Mouse (Mus musculus) neural tube, postnatal 0 days (tissue): ENCODE data around the gene Clasp2. TPM values are rescaled to one million over a fixed set of nuclear protein-coding genes. Genes with fewer than 3 reads are reported as not detected.

Source experiments
- polyA plus RNA-seq: library from polyadenylated mRNA; unstranded; fragments of >200 nt; fragmentation: Nextera tagmentation; extraction: Ambion mirVana; gene quantifications from 2 replicates; pipeline ENCODE4 v1.2.1, GENCODE M21; 2015

Gene Clasp2
- 89.3 and 99.3 TPM in 2 replicates for polyA plus RNA-seq

DNA sequence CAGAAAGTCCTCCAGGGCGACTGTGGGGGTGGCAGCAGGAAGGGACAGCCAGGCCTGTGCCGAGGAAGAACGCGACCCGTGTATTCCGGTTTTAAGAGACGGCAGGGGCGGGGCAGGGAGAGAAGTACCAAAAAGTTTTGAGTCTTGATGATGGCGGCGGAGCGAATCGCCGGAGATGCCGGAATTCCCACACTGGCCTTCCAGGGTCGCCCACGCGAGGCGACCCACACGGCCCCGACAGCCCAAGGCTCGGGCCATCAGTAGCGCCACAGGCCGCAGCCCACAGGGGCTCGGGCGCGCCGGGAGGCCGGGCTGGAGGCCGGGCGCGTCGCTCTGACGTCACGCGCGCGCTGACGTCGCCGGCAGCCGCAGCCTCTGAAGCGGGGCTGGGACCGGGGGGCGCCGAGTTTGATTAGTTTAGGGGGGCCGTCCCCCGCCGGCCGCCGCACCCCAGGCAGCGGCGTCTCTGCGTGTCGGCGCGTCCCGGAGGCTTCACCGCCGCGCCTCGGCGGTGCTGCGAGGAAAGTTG is at the start of gene Clasp2:
Gene Clasp2, plus strand, starts transcription at position 366 of the 529 bp plus-strand sequence.

DNA sequence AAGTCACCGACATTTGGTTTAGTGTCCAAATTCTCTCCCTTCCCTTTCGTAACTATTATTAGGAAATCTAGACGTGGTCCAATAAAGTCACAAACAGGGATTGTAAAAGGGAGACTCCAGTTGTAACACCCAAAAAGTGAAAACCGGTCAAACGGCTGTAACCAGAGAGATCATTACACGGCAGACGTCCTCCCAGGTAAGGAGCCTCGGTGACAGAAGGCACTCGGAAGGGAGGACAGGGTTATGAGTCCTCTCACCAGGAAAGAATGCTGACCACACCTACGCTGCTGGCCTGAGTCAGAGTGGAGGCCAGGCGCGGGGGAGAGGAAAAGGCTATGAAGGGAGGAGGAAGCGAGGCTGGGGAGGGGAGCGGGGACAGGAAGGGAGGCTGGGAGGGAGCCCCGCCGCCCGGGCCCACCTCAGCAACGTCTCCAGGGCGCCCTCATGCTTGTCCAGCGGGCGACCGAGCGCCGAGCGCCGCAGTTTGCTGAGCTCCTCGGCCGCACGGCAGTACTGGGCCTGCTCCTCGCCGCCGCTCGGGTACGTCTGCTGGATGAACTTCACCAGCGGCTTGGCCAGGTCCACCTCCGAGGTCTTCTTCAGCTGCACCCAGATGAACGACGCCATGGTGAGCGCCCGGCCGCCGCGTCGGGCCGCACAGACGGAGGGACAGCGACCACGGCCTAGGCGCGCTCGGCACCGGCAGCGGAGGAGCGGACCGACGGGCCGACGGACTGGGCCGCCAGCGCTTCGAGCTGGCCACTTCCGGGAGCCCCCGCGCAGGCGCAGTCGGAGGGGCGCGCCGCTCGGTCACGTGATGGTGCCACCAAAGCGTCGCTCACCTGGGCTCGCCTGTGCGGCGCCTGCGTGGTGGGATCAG is 33.6 kb upstream of the Clasp2 start, which contains the start of gene Pdcd6ip:
Gene Pdcd6ip, minus strand, starts transcription at position 779 of the 880 bp plus-strand sequence.

GRCm38 (mm10) chr9:113930534-113931374 is 189.5 kb downstream of the Clasp2 start, which contains the start of gene Ubp1:
Gene Ubp1, plus strand, starts transcription at chr9:113930934.

Other genes starting within 250 kb of the Clasp2 start
- gene Pdcd6ip, start 33.2 kb upstream of the Clasp2 start, polyA plus RNA-seq: 25.8 and 27.0 TPM in 2 replicates
- gene Ubp1, start 189.5 kb downstream of the Clasp2 start, polyA plus RNA-seq: 23.5 and 24.1 TPM in 2 replicates